Mouse (Mus musculus): ENCODE results near the gene Hk3. TPM values are rescaled to one million over a fixed set of nuclear protein-coding genes. Genes with fewer than 3 reads are reported as not detected.

The Hk3 gene
- polyA plus RNA-seq (2012): not detected in 2 replicates

- no peak for TF ChIP-seq GATA1 (IDR thresholded peaks at IDR 0.05; ENCODE audit: low read length)
Measured at GRCm38 (mm10) chr13:55021194-55021779, at the start of gene Hk3. Gene Hk3, minus strand, starts transcription at chr13:55021385.

GRCm38 (mm10) chr13:55069719-55070118 lies 48.5 kb upstream of the Hk3 start:
- TF ChIP-seq GATA1 (IDR thresholded peaks at IDR 0.05; ENCODE audit: low read length): no peak

- TF ChIP-seq GATA1 (IDR thresholded peaks at IDR 0.05; ENCODE audit: low read length): no peak
Measured at GRCm38 (mm10) chr13:55063276-55063675, 42.1 kb upstream of the Hk3 start.

GRCm38 (mm10) chr13:55058042-55058441 lies 36.9 kb upstream of the Hk3 start:
- TF ChIP-seq GATA1 (IDR thresholded peaks at IDR 0.05; ENCODE audit: low read length): no peak

- TF ChIP-seq GATA1 (IDR thresholded peaks at IDR 0.05; ENCODE audit: low read length): no peak
Measured at GRCm38 (mm10) chr13:55047706-55048105, 26.5 kb upstream of the Hk3 start.

- no peak for TF ChIP-seq GATA1 (IDR thresholded peaks at IDR 0.05; ENCODE audit: low read length)
Measured at GRCm38 (mm10) chr13:55040016-55040415, 18.8 kb upstream of the Hk3 start.

- no peak for TF ChIP-seq GATA1 (IDR thresholded peaks at IDR 0.05; ENCODE audit: low read length)
Measured at GRCm38 (mm10) chr13:55024215-55024614, 3.0 kb upstream of the Hk3 start.

- no peak for TF ChIP-seq GATA1 (IDR thresholded peaks at IDR 0.05; ENCODE audit: low read length)
Measured at GRCm38 (mm10) chr13:55022715-55023114, 1.5 kb upstream of the Hk3 start.

- no peak for TF ChIP-seq GATA1 (IDR thresholded peaks at IDR 0.05; ENCODE audit: low read length)
Measured at GRCm38 (mm10) chr13:55022256-55022655, 1.1 kb upstream of the Hk3 start.

- TF ChIP-seq GATA1 (IDR thresholded peaks at IDR 0.05; ENCODE audit: low read length): no peak
Measured at GRCm38 (mm10) chr13:55020051-55020450, 1.1 kb downstream of the Hk3 start.

GRCm38 (mm10) chr13:55019181-55019580 lies 2.0 kb downstream of the Hk3 start:
- no peak for TF ChIP-seq GATA1 (IDR thresholded peaks at IDR 0.05; ENCODE audit: low read length)

- TF ChIP-seq GATA1 (IDR thresholded peaks at IDR 0.05; ENCODE audit: low read length): no peak
Measured at GRCm38 (mm10) chr13:55018700-55019099, 2.5 kb downstream of the Hk3 start.

- no peak for TF ChIP-seq GATA1 (IDR thresholded peaks at IDR 0.05; ENCODE audit: low read length)
Measured at GRCm38 (mm10) chr13:55017898-55018599, 3.1 kb downstream of the Hk3 start.

GRCm38 (mm10) chr13:55017154-55017897 lies 3.9 kb downstream of the Hk3 start:
- no peak for TF ChIP-seq GATA1 (IDR thresholded peaks at IDR 0.05; ENCODE audit: low read length)

GRCm38 (mm10) chr13:55014451-55014850 lies 6.7 kb downstream of the Hk3 start:
- TF ChIP-seq GATA1 (IDR thresholded peaks at IDR 0.05; ENCODE audit: low read length): no peak

- no peak for TF ChIP-seq GATA1 (IDR thresholded peaks at IDR 0.05; ENCODE audit: low read length)
Measured at GRCm38 (mm10) chr13:55013702-55014344, 7.4 kb downstream of the Hk3 start.

Data from G1E-ER4 (cell line).